Mouse (Mus musculus): Measurements from ENCODE around the gene Olfr692.
"Not testable (repeated sequence)": the region's sequence is repeated elsewhere in the genome, so short reads cannot be mapped to it uniquely, and the experiment has no call there.

Gene Olfr692

GRCm38 (mm10) chr7:105367930-105368329 lies at the start of gene Olfr692:
Gene Olfr692, plus strand, starts transcription at chr7:105368230.
- no peak for DNase-seq

- DNase-seq = no peak
Observed at GRCm38 (mm10) chr7:105325302-105325701, 42.7 kb upstream of the Olfr692 start.

DNA sequence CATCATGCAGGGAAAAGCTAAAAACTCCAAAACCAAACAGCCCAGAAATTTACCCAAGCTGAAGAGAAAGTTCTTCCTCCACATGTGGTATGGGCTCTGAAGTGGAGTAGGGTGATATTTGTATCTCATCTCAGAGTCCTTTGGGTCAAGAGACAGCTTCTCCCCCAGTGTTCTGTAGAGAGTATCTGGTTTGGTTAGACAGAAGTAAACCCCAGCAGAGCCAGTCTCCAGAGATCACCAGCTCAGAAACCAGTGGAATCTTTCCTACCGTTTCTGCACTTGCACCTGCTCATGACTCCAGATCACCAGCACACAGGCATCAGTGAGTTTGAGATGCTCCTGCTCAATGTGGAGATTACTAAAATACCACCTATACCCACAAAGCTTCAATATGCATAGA lies 34.0 kb upstream of the Olfr692 start, which contains the start of gene Olfr690:
TSS of gene Olfr690 (minus strand) at position 101 of the 400 bp plus-strand sequence.
- DNase-seq = no peak

- DNase-seq = no peak
Observed at GRCm38 (mm10) chr7:105342170-105342569, 25.9 kb upstream of the Olfr692 start, which contains the start of gene Olfr691. Gene Olfr691, minus strand, starts transcription at chr7:105342270.

DNA sequence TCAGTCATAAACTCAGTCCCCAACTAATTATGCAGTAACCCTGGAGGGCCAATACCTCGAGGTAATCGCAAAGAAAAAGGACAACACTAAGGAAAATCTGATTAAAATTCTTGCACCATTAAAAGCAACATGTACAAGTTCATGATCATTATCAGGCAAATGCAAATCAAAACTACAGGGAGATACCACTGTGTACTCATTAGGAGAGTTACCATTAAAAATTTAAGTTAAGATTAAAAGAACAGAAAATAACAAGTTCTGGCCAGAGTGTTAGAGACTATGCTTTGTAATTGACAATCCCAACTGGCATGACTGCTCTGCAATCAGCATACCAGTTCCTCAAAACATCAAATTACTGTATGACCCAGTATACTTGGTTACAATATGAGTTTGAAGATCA lies 25.3 kb upstream of the Olfr692 start:
- no peak for DNase-seq

GRCm38 (mm10) chr7:105356064-105356463 lies 12.0 kb upstream of the Olfr692 start:
- not testable (repeated sequence) for DNase-seq

GRCm38 (mm10) chr7:105356487-105356886 lies 11.5 kb upstream of the Olfr692 start:
- DNase-seq = not testable (repeated sequence)

DNA sequence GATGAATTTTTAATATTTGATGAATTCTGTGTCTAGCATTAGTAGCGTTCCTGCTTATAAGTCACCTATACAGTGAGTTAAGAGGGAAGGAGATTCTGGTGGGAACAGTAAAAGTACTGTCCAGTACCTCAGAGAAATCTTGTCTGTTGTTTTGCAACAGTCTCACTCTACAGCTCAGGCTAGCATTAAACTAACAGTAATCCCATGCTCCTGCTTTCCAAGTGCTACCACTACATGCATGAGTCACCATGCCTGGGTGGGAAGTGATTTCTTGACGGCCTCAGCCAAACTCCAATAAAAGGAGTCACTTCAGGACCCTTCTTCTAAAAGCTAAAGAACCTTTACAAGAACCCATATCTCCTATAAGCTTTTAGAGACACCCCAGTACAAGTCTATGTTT lies 6.3 kb upstream of the Olfr692 start:
- DNase-seq = no peak

GRCm38 (mm10) chr7:105367268-105367667 lies 762 bp upstream of the Olfr692 start:
- DNase-seq = no peak

- DNase-seq = no peak
Observed at GRCm38 (mm10) chr7:105368521-105368920, 491 bp downstream of the Olfr692 start.

DNA sequence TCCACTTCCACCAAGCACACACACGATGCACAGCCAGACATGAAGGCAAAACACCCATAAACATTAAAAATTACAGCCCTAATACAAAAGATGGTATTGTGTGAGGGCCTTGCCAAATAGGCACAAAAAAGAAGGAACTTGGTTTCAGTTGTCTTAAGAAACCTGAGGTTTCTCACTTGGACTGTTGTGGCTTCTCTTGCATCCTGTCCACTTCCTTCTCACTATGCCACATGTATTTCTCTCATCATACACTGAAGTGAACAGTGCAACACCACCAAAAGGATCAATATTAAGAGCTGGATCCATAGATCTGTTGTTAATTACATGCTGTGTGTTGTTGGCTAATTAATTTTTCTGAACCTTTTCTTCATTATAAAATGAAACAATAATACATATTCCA lies 4.9 kb downstream of the Olfr692 start:
- DNase-seq = no peak

DNA sequence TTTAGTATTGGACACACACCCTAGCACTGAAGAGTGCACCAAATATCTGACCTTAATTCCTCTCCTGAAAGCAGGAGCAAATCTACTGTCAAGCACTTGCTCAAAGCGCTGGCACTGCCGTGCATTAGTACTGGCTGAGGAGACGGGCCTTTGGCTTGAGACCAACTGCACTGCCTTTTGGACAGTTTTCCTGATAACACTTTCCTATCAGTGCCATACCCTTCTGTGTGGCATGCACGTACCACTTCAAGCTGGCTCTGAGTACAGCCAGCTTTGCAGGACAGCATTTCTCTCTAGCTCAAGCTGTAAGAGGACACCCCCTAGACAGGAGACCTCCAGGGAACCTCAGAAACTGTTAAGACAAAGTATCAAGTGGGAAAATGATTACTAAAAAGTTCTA lies 5.5 kb downstream of the Olfr692 start:
- no peak for DNase-seq

GRCm38 (mm10) chr7:105373976-105374375 lies 5.9 kb downstream of the Olfr692 start:
- DNase-seq = no peak

GRCm38 (mm10) chr7:105374866-105375265 lies 6.8 kb downstream of the Olfr692 start, which contains the start of gene Gm5901:
Gene Gm5901, plus strand, starts transcription at chr7:105375038.
- no peak for DNase-seq

GRCm38 (mm10) chr7:105380329-105380728 lies 12.3 kb downstream of the Olfr692 start:
- no peak for DNase-seq

DNA sequence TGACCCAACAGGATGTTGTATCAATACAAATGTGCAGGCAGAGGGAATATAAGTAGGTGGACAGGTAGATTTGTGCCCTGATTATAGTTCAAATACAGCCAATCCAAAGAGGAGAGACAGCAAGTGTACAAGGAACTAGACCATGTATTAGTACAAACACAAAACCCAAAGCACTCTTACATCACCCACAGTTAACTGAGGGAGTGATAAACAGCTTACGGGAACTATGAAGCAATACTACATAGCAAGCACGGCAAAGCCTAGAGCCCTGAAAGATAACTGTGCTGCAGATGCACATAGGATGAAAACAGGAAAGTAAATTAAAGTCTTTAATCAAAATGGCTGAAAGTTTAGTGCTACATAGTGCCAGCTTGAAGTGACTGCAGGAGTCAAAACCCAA lies 19.7 kb downstream of the Olfr692 start:
- no peak for DNase-seq

DNA sequence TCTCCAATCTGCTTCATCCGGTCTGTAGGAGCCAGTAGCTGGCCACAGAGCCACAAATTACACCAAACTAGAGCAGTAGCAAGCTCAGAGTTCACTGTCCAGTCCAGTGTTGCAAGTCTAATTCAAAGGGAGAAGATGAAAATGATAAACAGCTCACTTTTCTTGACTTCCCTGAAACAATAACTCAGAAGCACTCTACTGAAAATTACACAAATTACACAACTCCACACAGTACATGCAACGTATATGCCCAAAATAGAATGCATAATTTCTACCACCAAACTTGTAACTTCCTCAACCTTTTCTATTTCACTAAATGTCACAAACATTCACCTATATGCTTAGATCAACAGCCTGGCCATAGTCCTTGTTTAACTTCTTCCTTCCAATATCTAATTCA lies 22.2 kb downstream of the Olfr692 start:
- DNase-seq = no peak

- DNase-seq = peak; percentile 39
Observed at GRCm38 (mm10) chr7:105394606-105395005, 26.6 kb downstream of the Olfr692 start.

- no peak for DNase-seq
Observed at GRCm38 (mm10) chr7:105395131-105395820, 27.2 kb downstream of the Olfr692 start.

DNA sequence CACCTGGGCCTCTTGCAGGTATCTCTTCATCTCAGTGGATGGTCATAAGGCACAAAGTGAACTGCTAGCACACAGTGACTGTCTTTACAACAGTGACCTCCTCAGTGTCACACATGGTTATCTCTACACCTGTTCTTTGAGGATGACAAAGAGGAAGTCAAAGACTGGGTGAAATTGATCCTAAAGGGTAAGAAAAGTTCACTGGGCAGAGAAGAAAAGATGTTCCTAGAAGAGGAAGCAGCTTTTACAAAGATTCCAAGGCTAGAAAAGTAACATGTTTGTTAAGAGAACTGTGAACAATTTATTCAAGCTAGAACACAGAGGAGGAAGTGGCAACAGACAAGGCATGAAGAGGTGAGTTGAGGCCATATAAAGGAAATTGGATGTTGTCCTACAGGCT lies 28.1 kb downstream of the Olfr692 start:
- DNase-seq = no peak

DNA sequence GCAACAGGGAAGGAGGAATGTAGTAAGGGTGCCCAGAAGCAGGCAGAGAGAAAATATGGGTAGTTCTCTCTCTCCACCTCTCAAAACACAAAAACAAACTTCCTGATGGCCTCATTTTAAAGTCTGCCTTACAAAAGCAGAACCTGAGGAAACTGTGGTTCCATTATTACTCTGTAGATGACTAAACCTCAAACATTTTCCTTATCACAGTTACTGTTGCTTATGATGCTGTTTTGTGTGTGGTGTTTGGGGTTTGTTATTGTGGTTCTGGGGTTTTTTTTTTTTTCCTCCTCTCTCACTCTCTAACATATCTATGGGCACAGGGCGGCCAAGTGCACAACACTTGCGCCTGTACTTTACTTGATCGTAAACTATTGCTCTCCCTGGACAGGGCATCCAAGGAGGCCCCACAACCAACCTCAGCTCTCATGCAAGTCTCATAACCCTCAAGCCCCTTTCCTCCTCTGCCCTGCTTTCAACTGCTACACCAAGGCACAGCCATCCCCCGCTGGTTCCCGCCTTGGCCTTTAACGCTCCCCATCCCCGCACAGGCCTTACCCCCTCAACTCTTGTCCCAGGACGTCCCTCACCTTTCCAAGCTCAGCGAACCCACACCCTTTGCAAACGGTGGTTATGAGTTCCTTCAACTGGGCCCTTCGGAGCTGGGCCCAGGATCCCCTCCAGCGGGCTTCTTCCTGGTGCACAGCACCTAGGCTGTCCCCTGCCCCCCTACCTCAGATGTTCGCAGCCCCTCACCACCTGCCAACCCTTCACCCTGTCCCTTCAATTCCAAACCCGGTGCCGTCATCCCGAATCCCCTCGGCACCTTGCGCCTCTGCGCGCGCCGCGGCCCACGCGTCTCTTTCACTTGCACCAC lies 31.3 kb downstream of the Olfr692 start:
- no peak for DNase-seq

GRCm38 (mm10) chr7:105399935-105400624 lies 32.0 kb downstream of the Olfr692 start, which contains the start of gene Fam160a2:
Gene Fam160a2, minus strand, starts transcription at chr7:105400054.
- peak; percentile 100 for DNase-seq

DNA sequence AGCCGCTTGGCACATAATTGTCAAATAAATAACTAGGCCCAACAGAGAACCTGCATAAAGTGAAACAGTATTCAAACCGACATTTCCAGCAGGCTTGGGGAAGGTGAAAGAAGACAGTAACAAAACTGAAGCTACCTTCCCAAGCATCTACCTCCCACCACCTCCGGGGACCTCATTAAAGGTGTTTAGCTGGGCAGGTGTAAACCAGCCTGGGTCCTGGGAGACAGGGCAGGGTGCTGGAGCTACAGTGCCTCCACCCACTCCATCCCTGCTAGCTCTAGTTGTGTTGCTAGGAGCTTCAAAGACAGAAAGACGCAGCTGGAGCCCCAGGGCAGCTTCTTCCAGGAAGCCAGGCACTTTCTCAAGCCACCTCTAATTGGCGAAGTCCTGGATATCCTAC lies 36.2 kb downstream of the Olfr692 start, which contains the start of gene Cnga4:
TSS of gene Cnga4 (plus strand) at position 301 of the 400 bp plus-strand sequence.
- DNase-seq = no peak
